Mouse (Mus musculus) stomach, postnatal 0 days (tissue): ENCODE measurements around the gene Phf13.

ENCODE experiments used
- CTCF ChIP-seq: IDR thresholded peaks from 2 replicates; pipeline ENCODE4 v1.5.1; 2016; ENCODE audit warnings: antibody characterized with exemption, low read depth, mild to moderate bottlenecking, moderate library complexity
- EP300 ChIP-seq: optimal IDR thresholded peaks from 2 replicates; pipeline ENCODE3; 2016; ENCODE audit warnings: antibody characterized with exemption

DNA sequence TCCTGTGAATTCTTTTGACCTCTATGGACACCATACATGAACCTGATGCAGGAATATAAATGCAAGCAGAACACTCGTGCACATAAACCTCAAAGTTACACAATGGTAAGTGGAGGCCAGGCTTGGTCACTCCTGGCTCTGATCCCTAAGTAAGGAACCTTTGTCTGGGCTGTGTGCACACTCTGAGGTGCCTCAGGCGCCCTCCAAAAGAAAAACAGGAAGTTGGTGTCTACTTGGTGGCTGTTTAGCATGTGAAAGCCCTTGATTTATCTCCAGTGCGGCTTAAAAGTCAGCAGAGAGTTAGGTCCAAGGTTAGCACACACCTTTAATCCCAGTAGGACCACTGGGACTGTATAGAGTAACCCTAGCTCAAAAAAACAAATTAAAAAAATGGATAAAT lies 3.4 kb upstream of the Phf13 start:
- TF ChIP-seq CTCF (no peak), EP300 (no peak)
